In genomic region chr12:111425258-111425657, GRCm38 (mm10) we compare ENCODE assay signal across 8 mouse cellular contexts. TPM values are rescaled to one million over a fixed set of nuclear protein-coding genes. Genes with fewer than 3 reads are reported as not detected.
A peak's percentile ranks its signal among the peaks of the same experiment; 100 is the strongest.
DNase-seq lines count a peak whose midpoint lies in the region; ATAC-seq and TF ChIP-seq lines count a peak whose summit lies in the region.

No protein-coding gene starts in this region.

- H3K9me3 ChIP-seq in liver, embryonic 12.5 days (replicated peaks) = no peaks in the 10 kb centered on the region
- no peaks in the 10 kb centered on the region for H3K9me3 ChIP-seq in embryonic facial prominence, embryonic 11.5 days (replicated peaks; ENCODE audit: control insufficient read depth, low read length)
- H3K9me3 ChIP-seq in heart, embryonic 10.5 days = no peaks in the 10 kb centered on the region
- H3K9me3 ChIP-seq in kidney, postnatal 0 days (replicated peaks; ENCODE audit: low read length) = no peaks in the 10 kb centered on the region
- no peaks in the 10 kb centered on the region for H3K9me3 ChIP-seq in liver, embryonic 13.5 days (replicated peaks)
- no peaks in the 10 kb centered on the region for H3K9me3 ChIP-seq in neural tube, embryonic 12.5 days

- no peak for ATAC-seq in liver, embryonic 12.5 days
- no peak; the same call in 1 of the 2 replicates for ATAC-seq in embryonic facial prominence, embryonic 11.5 days (replicated peaks; ENCODE audit: insufficient number of reproducible peaks, low FRiP score, low TSS enrichment, low read depth)
- 0 out of 2 replicates have a peak, but pooled peaks have one; percentile 40 for ATAC-seq in kidney, postnatal 0 days (replicated peaks; ENCODE audit: low FRiP score, low read depth)
- ATAC-seq in liver, embryonic 13.5 days (ENCODE audit: low read depth) = no peak
- ATAC-seq in neural tube, embryonic 12.5 days (ENCODE audit: low FRiP score, low read depth) = no peak

- DNase-seq in liver = peak; percentile 85
- DNase-seq in embryonic facial prominence, embryonic 11.5 days (ENCODE audit: low spot score) = peak; percentile 90
- no peak for DNase-seq in heart, embryonic 10.5 days (ENCODE audit: low spot score)
- peak; percentile 93 for DNase-seq in kidney, postnatal 0 days (ENCODE audit: low spot score)
- peak; percentile 67 for DNase-seq in liver, embryonic 13.5 days
- DNase-seq in testis, postnatal 10 days (ENCODE audit: low spot score) = peak; percentile 95

- no peak overlapping the region for H3K27ac ChIP-seq in liver, embryonic 12.5 days
- no peak overlapping the region for H3K27ac ChIP-seq in embryonic facial prominence, embryonic 11.5 days (replicated peaks; ENCODE audit: low read depth, low read length)
- H3K27ac ChIP-seq in heart, embryonic 10.5 days = 0 out of 2 replicates have a peak overlapping the region, but pooled peaks have one; percentile 30
- H3K27ac ChIP-seq in kidney, postnatal 0 days = no peak overlapping the region
- H3K27ac ChIP-seq in liver, embryonic 13.5 days = no peak overlapping the region
- H3K27ac ChIP-seq in neural tube, embryonic 12.5 days = no peak overlapping the region

- H3K4me3 ChIP-seq in liver, embryonic 12.5 days = no peak overlapping the region
- no peak overlapping the region for H3K4me3 ChIP-seq in embryonic facial prominence, embryonic 11.5 days (ENCODE audit: low read depth, low read length)
- H3K4me3 ChIP-seq in heart, embryonic 10.5 days = peak overlapping the region; percentile 24; the same call in 1 of the 2 replicates
- H3K4me3 ChIP-seq in kidney, postnatal 0 days (replicated peaks; ENCODE audit: low read depth, low read length) = no peak overlapping the region
- H3K4me3 ChIP-seq in liver, embryonic 13.5 days (replicated peaks) = no peak overlapping the region
- H3K4me3 ChIP-seq in neural tube, embryonic 12.5 days = no peak overlapping the region

- H3K36me3 ChIP-seq in liver, embryonic 12.5 days = no peaks in the 10 kb centered on the region
- no peaks in the 10 kb centered on the region for H3K36me3 ChIP-seq in embryonic facial prominence, embryonic 11.5 days (replicated peaks; ENCODE audit: control insufficient read depth, insufficient read depth, low read depth, low read length)
- no peaks in the 10 kb centered on the region for H3K36me3 ChIP-seq in heart, embryonic 10.5 days
- no peaks in the 10 kb centered on the region for H3K36me3 ChIP-seq in kidney, postnatal 0 days (ENCODE audit: insufficient read depth, low read length)
- H3K36me3 ChIP-seq in liver, embryonic 13.5 days = 0 out of 2 replicates have a peak, but pooled peaks cover 6% of the 10 kb centered on the region
- no peaks in the 10 kb centered on the region for H3K36me3 ChIP-seq in neural tube, embryonic 12.5 days

- peak; percentile 91 for TF ChIP-seq CTCF in kidney, postnatal 0 days (IDR thresholded peaks at IDR 0.05; ENCODE audit: low read depth)

- H3K9ac ChIP-seq in liver, embryonic 12.5 days = no peak overlapping the region
- no peak overlapping the region for H3K9ac ChIP-seq in embryonic facial prominence, embryonic 11.5 days (replicated peaks; ENCODE audit: low read length)
- no peak overlapping the region for H3K9ac ChIP-seq in kidney, postnatal 0 days (ENCODE audit: low read depth, low read length)
- H3K9ac ChIP-seq in liver, embryonic 13.5 days = no peak overlapping the region
- H3K9ac ChIP-seq in neural tube, embryonic 12.5 days = no peak overlapping the region

- WGBS in liver, embryonic 12.5 days (ENCODE audit: insufficient replicate concordance) = 3% methylated on average over 15 of the region's 15 CpGs
- 3% methylated on average over 15 of the region's 15 CpGs for WGBS in embryonic facial prominence, embryonic 11.5 days
- 8% methylated on average over 15 of the region's 15 CpGs for WGBS in heart, embryonic 10.5 days
- 2% methylated on average over 15 of the region's 15 CpGs for WGBS in kidney, postnatal 0 days
- WGBS in liver, embryonic 13.5 days (ENCODE audit: insufficient replicate concordance) = 2% methylated on average over 15 of the region's 15 CpGs
- 5% methylated on average over 15 of the region's 15 CpGs for WGBS in neural tube, embryonic 12.5 days

- no peak overlapping the region for H3K4me2 ChIP-seq in liver, embryonic 12.5 days
- no peak overlapping the region; the same call in 1 of the 2 replicates for H3K4me2 ChIP-seq in embryonic facial prominence, embryonic 11.5 days (ENCODE audit: low read depth, low read length)
- H3K4me2 ChIP-seq in kidney, postnatal 0 days (ENCODE audit: low read length) = no peak overlapping the region
- no peak overlapping the region for H3K4me2 ChIP-seq in liver, embryonic 13.5 days
- 0 out of 2 replicates have a peak overlapping the region, but pooled peaks have one; percentile 15 for H3K4me2 ChIP-seq in neural tube, embryonic 12.5 days (replicated peaks)

- peaks cover 59% of the 10 kb centered on the region for H3K4me1 ChIP-seq in liver, embryonic 12.5 days
- peaks cover 4% of the 10 kb centered on the region; the same call in 1 of the 2 replicates for H3K4me1 ChIP-seq in embryonic facial prominence, embryonic 11.5 days (ENCODE audit: control insufficient read depth, insufficient read depth, low read length)
- H3K4me1 ChIP-seq in heart, embryonic 10.5 days = peaks cover 71% of the 10 kb centered on the region
- H3K4me1 ChIP-seq in kidney, postnatal 0 days (replicated peaks; ENCODE audit: insufficient read depth, low read length) = peaks cover 12% of the 10 kb centered on the region
- H3K4me1 ChIP-seq in liver, embryonic 13.5 days (replicated peaks) = peaks cover 81% of the 10 kb centered on the region
- peaks cover 26% of the 10 kb centered on the region for H3K4me1 ChIP-seq in neural tube, embryonic 12.5 days

- H3K27me3 ChIP-seq in liver, embryonic 12.5 days (replicated peaks) = peaks cover 99% of the 10 kb centered on the region
- H3K27me3 ChIP-seq in embryonic facial prominence, embryonic 11.5 days (ENCODE audit: control insufficient read depth, insufficient read depth, low read length) = peaks cover 67% of the 10 kb centered on the region
- peaks cover 95% of the 10 kb centered on the region for H3K27me3 ChIP-seq in heart, embryonic 10.5 days (ENCODE audit: insufficient read depth, poor library complexity, severe bottlenecking)
- H3K27me3 ChIP-seq in kidney, postnatal 0 days (ENCODE audit: insufficient read depth, low read length) = peaks cover 5% of the 10 kb centered on the region; the same call in 1 of the 2 replicates
- peaks cover 89% of the 10 kb centered on the region for H3K27me3 ChIP-seq in liver, embryonic 13.5 days
- H3K27me3 ChIP-seq in neural tube, embryonic 12.5 days (replicated peaks) = peaks cover 95% of the 10 kb centered on the region

RNA-seq across cellular contexts. Expression of gene Exoc3l4, which starts 8.4 kb away (rescaled TPM):
- polyA plus RNA-seq in liver, embryonic 12.5 days (2016; fragmentation: Nextera tagmentation; extraction: Ambion mirVana) = 15.5 and 18.2 TPM in 2 replicates
- 6.3 and 7.3 TPM in 2 replicates for polyA plus RNA-seq in embryonic facial prominence, embryonic 11.5 days (2014; fragmentation: Nextera tagmentation; extraction: Ambion mirVana)
- 14.5 and 14.6 TPM in 2 replicates for polyA plus RNA-seq in heart, embryonic 10.5 days (2016; fragmentation: Nextera tagmentation; extraction: Ambion mirVana)
- 25.4 and 25.9 TPM in 2 replicates for polyA plus RNA-seq in kidney, postnatal 0 days (2015; fragmentation: Nextera tagmentation; extraction: Ambion mirVana)
- 15.5 and 18.6 TPM in 2 replicates for polyA plus RNA-seq in liver, embryonic 13.5 days (2015; fragmentation: Nextera tagmentation; extraction: Ambion mirVana)
- polyA plus RNA-seq in neural tube, embryonic 12.5 days (2016; fragmentation: Nextera tagmentation; extraction: Ambion mirVana) = 3.0 and 3.3 TPM in 2 replicates

RNA-seq across cellular contexts. Expression of gene Tnfaip2, which starts 17.0 kb away (rescaled TPM):
- 88.6 and 94.9 TPM in 2 replicates for polyA plus RNA-seq in liver, embryonic 12.5 days (2016; fragmentation: Nextera tagmentation; extraction: Ambion mirVana)
- 4.6 and 4.8 TPM in 2 replicates for polyA plus RNA-seq in embryonic facial prominence, embryonic 11.5 days (2014; fragmentation: Nextera tagmentation; extraction: Ambion mirVana)
- 12.1 and 12.8 TPM in 2 replicates for polyA plus RNA-seq in heart, embryonic 10.5 days (2016; fragmentation: Nextera tagmentation; extraction: Ambion mirVana)
- 34.8 and 46.7 TPM in 2 replicates for polyA plus RNA-seq in kidney, postnatal 0 days (2015; fragmentation: Nextera tagmentation; extraction: Ambion mirVana)
- 92.1 and 96.6 TPM in 2 replicates for polyA plus RNA-seq in liver, embryonic 13.5 days (2015; fragmentation: Nextera tagmentation; extraction: Ambion mirVana)
- 1.9 and 3.3 TPM in 2 replicates for polyA plus RNA-seq in neural tube, embryonic 12.5 days (2016; fragmentation: Nextera tagmentation; extraction: Ambion mirVana)

RNA-seq across cellular contexts. Expression of gene Lbhd2, which starts 18.6 kb away (rescaled TPM):
- 0.28 TPM in 1 of 2 replicates, not detected in the other for polyA plus RNA-seq in liver, embryonic 12.5 days (2016; fragmentation: Nextera tagmentation; extraction: Ambion mirVana)
- 0.45 TPM in 1 of 2 replicates, not detected in the other for polyA plus RNA-seq in embryonic facial prominence, embryonic 11.5 days (2014; fragmentation: Nextera tagmentation; extraction: Ambion mirVana)
- 0.21 and 0.30 TPM in 2 replicates for polyA plus RNA-seq in heart, embryonic 10.5 days (2016; fragmentation: Nextera tagmentation; extraction: Ambion mirVana)
- polyA plus RNA-seq in kidney, postnatal 0 days (2015; fragmentation: Nextera tagmentation; extraction: Ambion mirVana) = 12.6 and 14.3 TPM in 2 replicates
- polyA plus RNA-seq in liver, embryonic 13.5 days (2015; fragmentation: Nextera tagmentation; extraction: Ambion mirVana) = not detected in 2 replicates
- polyA plus RNA-seq in neural tube, embryonic 12.5 days (2016; fragmentation: Nextera tagmentation; extraction: Ambion mirVana) = 0.42 and 0.51 TPM in 2 replicates

RNA-seq across cellular contexts. Expression of gene Cdc42bpb, which starts 47.7 kb away (rescaled TPM):
- polyA plus RNA-seq in liver, embryonic 12.5 days (2016; fragmentation: Nextera tagmentation; extraction: Ambion mirVana) = 13.0 and 15.1 TPM in 2 replicates
- polyA plus RNA-seq in embryonic facial prominence, embryonic 11.5 days (2014; fragmentation: Nextera tagmentation; extraction: Ambion mirVana) = 19.9 and 24.5 TPM in 2 replicates
- polyA plus RNA-seq in heart, embryonic 10.5 days (2016; fragmentation: Nextera tagmentation; extraction: Ambion mirVana) = 27.8 and 33.1 TPM in 2 replicates
- polyA plus RNA-seq in kidney, postnatal 0 days (2015; fragmentation: Nextera tagmentation; extraction: Ambion mirVana) = 27.7 and 31.6 TPM in 2 replicates
- polyA plus RNA-seq in liver, embryonic 13.5 days (2015; fragmentation: Nextera tagmentation; extraction: Ambion mirVana) = 5.9 and 6.7 TPM in 2 replicates
- 41.7 and 44.9 TPM in 2 replicates for polyA plus RNA-seq in neural tube, embryonic 12.5 days (2016; fragmentation: Nextera tagmentation; extraction: Ambion mirVana)
